Mouse (Mus musculus) E14TG2a.4 (cell line): ENCODE measurements around the gene Top1.

Experiments used
- CTCF ChIP-seq: conservative IDR thresholded peaks from 2 replicates; pipeline ENCODE4 v1.5.1; 2014; ENCODE audit warnings: low read length
- NANOG ChIP-seq: IDR thresholded peaks from 2 replicates; pipeline ENCODE4 v1.6.1; 2014; ENCODE audit warnings: borderline replicate concordance, low read length, mixed read lengths
- POU5F1 ChIP-seq: IDR thresholded peaks from 2 replicates; pipeline ENCODE4 v1.6.1; 2014; ENCODE audit warnings: low read length, borderline replicate concordance

DNA sequence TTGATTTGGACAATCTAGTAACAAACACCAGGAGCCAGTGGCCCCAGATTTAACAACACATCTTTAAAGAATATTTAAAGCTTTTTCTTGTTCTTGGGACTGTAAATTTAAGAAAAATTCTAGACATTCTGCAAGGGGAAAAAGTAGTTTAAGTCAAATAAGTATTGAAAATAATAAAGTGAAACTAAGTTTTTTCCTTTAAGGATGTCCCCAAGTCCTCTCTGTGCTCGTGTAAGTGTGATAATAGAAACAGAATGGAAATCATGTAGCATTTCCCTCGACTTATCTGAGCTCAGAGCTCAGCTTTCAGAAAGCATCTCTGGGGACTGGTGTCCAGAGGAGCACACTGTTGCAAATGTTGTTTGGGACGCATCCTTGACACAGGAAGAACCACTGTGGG lies 21.9 kb upstream of the Top1 start:
- TF ChIP-seq CTCF (no peak), NANOG (no peak), POU5F1 (no peak)
